ENCODE assay signal across 27 mouse cellular contexts in genomic region chr14:41047402-41047801, GRCm38 (mm10). TPM values are rescaled to one million over a fixed set of nuclear protein-coding genes. Genes with fewer than 3 reads are reported as not detected.
DNase-seq lines count a peak whose midpoint lies in the region; TF ChIP-seq lines count a peak whose summit lies in the region.
"Had no signal": no experiment of that assay in that cellular context is flagged by ENCODE, and none has a peak within 500 bp of the region (broad histone marks: within the 10 kb centered on the region; RNA-seq: fewer than 3 reads in every experiment).

No protein-coding gene starts in this region.

- H3K4me1 ChIP-seq in CH12.LX (ENCODE audit: control insufficient read depth in 1 of 2, insufficient read depth in 2 of 2) (peaks cover 3 to 7% of the 10 kb centered on the region in 2 experiments; a peak in 1 of 4 replicates), ES-E14 (ENCODE audit: control insufficient read depth in 2 of 2, insufficient read depth in 2 of 2, low read length in 2 of 2, poor library complexity in 1 of 2) (peaks cover 0 to 2% of the 10 kb centered on the region in 2 experiments; a peak in 1 of 4 replicates)
- H3K4me1 ChIP-seq: embryonic facial prominence, embryonic 13.5 days; embryonic facial prominence, embryonic 15.5 days; forebrain, embryonic 10.5 days; forebrain, embryonic 12.5 days had no signal

- no peak overlapping the region for H3K27ac ChIP-seq in CH12.LX (ENCODE audit: insufficient read depth, low read depth)
- no peak overlapping the region for H3K27ac ChIP-seq in ES-E14 (ENCODE audit: insufficient read depth, low read depth, low read length, poor library complexity, severe bottlenecking)
- H3K27ac ChIP-seq: embryonic facial prominence, embryonic 13.5 days; embryonic facial prominence, embryonic 15.5 days; forebrain, embryonic 10.5 days; forebrain, embryonic 12.5 days had no signal

- H3K36me3 ChIP-seq in CH12.LX (replicated peaks in 1 of 2; ENCODE audit: control insufficient read depth in 1 of 2, insufficient read depth in 1 of 2, low read length in 1 of 2) (no peaks in the 10 kb centered on the region), ES-E14 (ENCODE audit: control insufficient read depth, insufficient read depth, low read length, poor library complexity, severe bottlenecking) (no peaks in the 10 kb centered on the region)
- H3K36me3 ChIP-seq: embryonic facial prominence, embryonic 13.5 days; embryonic facial prominence, embryonic 15.5 days; forebrain, embryonic 10.5 days; forebrain, embryonic 12.5 days had no signal

- H3K4me3 ChIP-seq in CH12.LX (replicated peaks in 1 of 3; ENCODE audit: low read depth in 2 of 3, low read length in 2 of 3, poor library complexity in 1 of 3) (no peak overlapping the region), ES-E14 (ENCODE audit: insufficient read depth in 1 of 2, low read depth in 1 of 2, low read length in 2 of 2, poor library complexity in 1 of 2, severe bottlenecking in 1 of 2) (no peak overlapping the region)
- H3K4me3 ChIP-seq: embryonic facial prominence, embryonic 13.5 days; embryonic facial prominence, embryonic 15.5 days; erythroblast, embryonic 14.5 days; forebrain, embryonic 10.5 days; forebrain, embryonic 12.5 days had no signal

- in situ Hi-C loops in CH12.LX (cut with MboI; ENCODE audit: low pct_ligation_motif_present, low pct_unique_long_range_greater_than_20kb, low sequenced_read_pairs) = no loop called here
- in situ Hi-C loops in ES-E14 (cut with MboI; ENCODE audit: low sequenced_read_pairs in 2 of 2, unreplicated experiment in 2 of 2) = no loop called here

- H3K9me3 ChIP-seq in CH12.LX (replicated peaks; ENCODE audit: low read length) (no peaks in the 10 kb centered on the region), ES-E14 (ENCODE audit: control insufficient read depth, insufficient read depth, low read depth, low read length) (no peaks in the 10 kb centered on the region)
- H3K9me3 ChIP-seq: embryonic facial prominence, embryonic 13.5 days; embryonic facial prominence, embryonic 15.5 days; forebrain, embryonic 12.5 days had no signal

- TF ChIP-seq CTCF in CH12.LX (conservative IDR thresholded peaks at IDR 0.05 in 1 of 2, IDR thresholded peaks at IDR 0.05 in 1 of 2; ENCODE audit: low read depth in 2 of 2, low read length in 2 of 2) = no peak

- DNase-seq in CH12.LX (ENCODE audit: extremely low read depth) (no peak), ES-E14 (ENCODE audit: low read depth, low spot score) (no peak), ZHBTc4 (ENCODE audit: low read depth, low spot score) (peak; percentile 46)
- no peak for DNase-seq in ovary, postnatal 36 days (ENCODE audit: low spot score)
- no peak for DNase-seq in kidney, postnatal 4 days
- DNase-seq: adrenal gland, adult 2 months; adrenal gland, postnatal 10 days; adrenal gland, postnatal 25 days; cerebellum, adult 11 months; cerebellum, adult 18-20 months; cerebellum, adult 8-10 months; cerebellum, adult 9-11 months; cerebellum, postnatal 14 days; cerebellum, postnatal 36 days; embryo, embryonic 11 days had no signal

- no peak for TF ChIP-seq POLR2A in CH12.LX (IDR thresholded peaks at IDR 0.05; ENCODE audit: low read depth, low read length)

- no peaks in the 10 kb centered on the region for H3K79me2 ChIP-seq in CH12.LX (replicated peaks; ENCODE audit: control insufficient read depth, extremely low read depth, insufficient read depth, poor library complexity, severe bottlenecking)

- H3K4me2 ChIP-seq in CH12.LX (ENCODE audit: insufficient read depth, low read depth, poor library complexity, severe bottlenecking) = no peak overlapping the region
- H3K4me2 ChIP-seq: embryonic facial prominence, embryonic 13.5 days; embryonic facial prominence, embryonic 15.5 days; forebrain, embryonic 12.5 days had no signal

- TF ChIP-seq RAD21 in CH12.LX (IDR thresholded peaks at IDR 0.05; ENCODE audit: low read depth, low read length) = no peak

- H3K9ac ChIP-seq in CH12.LX (ENCODE audit: insufficient read depth, low read depth) (no peak overlapping the region), ES-E14 (ENCODE audit: insufficient read depth, low read depth, low read length, poor library complexity, severe bottlenecking) (no peak overlapping the region)
- H3K9ac ChIP-seq: embryonic facial prominence, embryonic 13.5 days; embryonic facial prominence, embryonic 15.5 days; forebrain, embryonic 12.5 days had no signal

- dilution Hi-C loops in CH12.LX (cut with MboI; ENCODE audit: extremely low pct_ligation_motif_present, extremely low pct_unique_long_range_greater_than_20kb, low sequenced_read_pairs) = no loop called here

- peaks cover 2% of the 10 kb centered on the region for H3K27me3 ChIP-seq in CH12.LX (replicated peaks)
- H3K27me3 ChIP-seq: embryonic facial prominence, embryonic 13.5 days; embryonic facial prominence, embryonic 15.5 days; forebrain, embryonic 12.5 days had no signal

- no peak for TF ChIP-seq EP300 in CH12.LX (IDR thresholded peaks at IDR 0.05; ENCODE audit: low read length)

TF ChIP-seq in CH12.LX, 34 proteins besides CTCF, POLR2A, EP300 and RAD21:
- TF ChIP-seq MAFK (IDR thresholded peaks at IDR 0.05; ENCODE audit: insufficient replicate concordance, low read length) (peak; percentile 67; the same call in 1 of the 2 replicates), SIN3A (IDR thresholded peaks at IDR 0.05; ENCODE audit: low read length) (no peak), JUN (IDR thresholded peaks at IDR 0.05; ENCODE audit: insufficient read depth, low read depth, low read length) (no peak), E2F4 (IDR thresholded peaks at IDR 0.05; ENCODE audit: insufficient replicate concordance, low read depth, low read length) (no peak), ZNF384 (IDR thresholded peaks at IDR 0.05; ENCODE audit: low read depth, low read length) (no peak)

TF ChIP-seq in ES-E14, 5 proteins besides CTCF, POLR2A, EP300 and RAD21:
- TF ChIP-seq ZNF384 (IDR thresholded peaks at IDR 0.05; ENCODE audit: low read depth, low read length) (no peak), CHD2 (IDR thresholded peaks at IDR 0.05; ENCODE audit: low read depth, low read length) (no peak), HCFC1 (IDR thresholded peaks at IDR 0.05; ENCODE audit: borderline replicate concordance, insufficient read depth, low read length) (no peak), MAFK (IDR thresholded peaks at IDR 0.05; ENCODE audit: insufficient read depth, low read depth, low read length) (peak; percentile 80), ZC3H11A (IDR thresholded peaks at IDR 0.05; ENCODE audit: borderline replicate concordance, low read depth, low read length) (no peak)

RNA-seq across cellular contexts. Expression of gene Dydc2, which starts 21.6 kb away (rescaled TPM):
- total RNA-seq in CH12.LX (2012; rRNA removed) (not detected in 2 replicates), CH12.LX (2014; rRNA removed) (0.32 TPM in 1 of 2 replicates, not detected in the other), ES-E14 (2012; rRNA removed) (not detected in 2 replicates)
- polyA plus RNA-seq in CH12.LX (2012; ENCODE audit: insufficient read length, low read depth) = 0.67 TPM in 1 of 2 replicates, not detected in the other
- total RNA-seq: adrenal gland, postnatal 10 days; common myeloid progenitor, adult 5-6 weeks; MEL had no signal
- polyA plus RNA-seq: adrenal gland, adult 2 months; embryonic facial prominence, embryonic 11.5 days; embryonic facial prominence, embryonic 13.5 days; erythroblast, embryonic 14.5 days; forebrain, embryonic 12.5 days had no signal

RNA-seq across cellular contexts. Expression of gene Dydc1, which starts 25.3 kb away (rescaled TPM):
- not detected in 2 replicates for total RNA-seq in CH12.LX (2012; rRNA removed)
- not detected in 2 replicates for total RNA-seq in CH12.LX (2014; rRNA removed)
- polyA plus RNA-seq in CH12.LX (2012; ENCODE audit: insufficient read length, low read depth) = not detected in 2 replicates
- total RNA-seq in ES-E14 (2012; rRNA removed) = not detected in 2 replicates
- total RNA-seq: adrenal gland, adult 2 months; adrenal gland, postnatal 10 days; adrenal gland, postnatal 25 days; common myeloid progenitor, adult 5-6 weeks; MEL had no signal
- polyA plus RNA-seq: adrenal gland, adult 2 months; C2C12; embryonic facial prominence, embryonic 11.5 days; embryonic facial prominence, embryonic 13.5 days; erythroblast, embryonic 14.5 days; forebrain, embryonic 10.5 days; forebrain, embryonic 12.5 days; forebrain, embryonic 16.5 days; frontal cortex, adult 2 months had no signal

RNA-seq across cellular contexts. Expression of gene Fam213a, which starts 33.8 kb away (rescaled TPM):
- total RNA-seq in CH12.LX (2012; rRNA removed) (15.6 and 17.1 TPM in 2 replicates), CH12.LX (2014; rRNA removed) (11.6 and 12.0 TPM in 2 replicates), ES-E14 (2012; rRNA removed) (13.6 and 16.7 TPM in 2 replicates)
- polyA plus RNA-seq in CH12.LX (2012; ENCODE audit: insufficient read length, low read depth) = 12.3 and 14.1 TPM in 2 replicates

RNA-seq across cellular contexts. Expression of gene Mat1a, which starts 57.4 kb away (rescaled TPM):
- total RNA-seq in CH12.LX (2012; rRNA removed) = not detected in 2 replicates
- total RNA-seq in CH12.LX (2014; rRNA removed) = not detected in 2 replicates
- polyA plus RNA-seq in CH12.LX (2012; ENCODE audit: insufficient read length, low read depth) = not detected in 2 replicates
- total RNA-seq in ES-E14 (2012; rRNA removed) = 0.11 and 0.54 TPM in 2 replicates
- total RNA-seq: adrenal gland, postnatal 25 days; common myeloid progenitor, adult 5-6 weeks; MEL had no signal
- polyA plus RNA-seq: C2C12; embryonic facial prominence, embryonic 11.5 days; embryonic facial prominence, embryonic 13.5 days; embryonic facial prominence, embryonic 15.5 days; erythroblast, embryonic 14.5 days; forebrain, embryonic 10.5 days; forebrain, embryonic 12.5 days; forebrain, embryonic 14.5 days; forebrain, embryonic 16.5 days had no signal
